8 mouse cellular contexts compared by ENCODE assay signal in genomic region chr9:120491509-120491908, GRCm38 (mm10). TPM values are rescaled to one million over a fixed set of nuclear protein-coding genes. Genes with fewer than 3 reads are reported as not detected.
DNase-seq lines count a peak whose midpoint lies in the region; ATAC-seq and TF ChIP-seq lines count a peak whose summit lies in the region.

No protein-coding gene starts in this region.

- H3K27me3 ChIP-seq in kidney, embryonic 15.5 days: no peaks in the 10 kb centered on the region
- no peaks in the 10 kb centered on the region for H3K27me3 ChIP-seq in hindbrain, embryonic 16.5 days (replicated peaks; ENCODE audit: control insufficient read depth, insufficient read depth, low read length)
- no peaks in the 10 kb centered on the region for H3K27me3 ChIP-seq in midbrain, postnatal 0 days (ENCODE audit: insufficient read depth, low read length)

- H3K27ac ChIP-seq in kidney, embryonic 15.5 days: no peak overlapping the region
- no peak overlapping the region for H3K27ac ChIP-seq in hindbrain, embryonic 16.5 days (ENCODE audit: low read depth, low read length)
- H3K27ac ChIP-seq in midbrain, postnatal 0 days (ENCODE audit: low read depth, low read length): no peak overlapping the region

- no peak overlapping the region for H3K9ac ChIP-seq in kidney, embryonic 15.5 days
- H3K9ac ChIP-seq in hindbrain, embryonic 16.5 days (ENCODE audit: low read depth, low read length): no peak overlapping the region
- H3K9ac ChIP-seq in midbrain, postnatal 0 days (replicated peaks; ENCODE audit: low read length, poor library complexity, severe bottlenecking): no peak overlapping the region; the same call in 1 of the 2 replicates

- WGBS in kidney, embryonic 15.5 days: 79% methylated on average over 3 of the region's 3 CpGs
- 93% methylated on average over 3 of the region's 3 CpGs for WGBS in hindbrain, embryonic 16.5 days
- 88% methylated on average over 3 of the region's 3 CpGs for WGBS in midbrain, postnatal 0 days

- no peaks in the 10 kb centered on the region for H3K9me3 ChIP-seq in kidney, embryonic 15.5 days (replicated peaks)
- H3K9me3 ChIP-seq in hindbrain, embryonic 16.5 days (ENCODE audit: control insufficient read depth, low read length): no peaks in the 10 kb centered on the region
- H3K9me3 ChIP-seq in midbrain, postnatal 0 days (ENCODE audit: low read length): no peaks in the 10 kb centered on the region

- peak overlapping the region; percentile 78 for H3K4me3 ChIP-seq in kidney, embryonic 15.5 days (replicated peaks)
- peak overlapping the region; percentile 76 for H3K4me3 ChIP-seq in hindbrain, embryonic 16.5 days (ENCODE audit: low read length)
- peak overlapping the region; percentile 91 for H3K4me3 ChIP-seq in midbrain, postnatal 0 days (ENCODE audit: low read depth, low read length)

- H3K4me1 ChIP-seq in kidney, embryonic 15.5 days: peaks cover 18% of the 10 kb centered on the region
- peaks cover 13% of the 10 kb centered on the region for H3K4me1 ChIP-seq in hindbrain, embryonic 16.5 days (ENCODE audit: control insufficient read depth, insufficient read depth, low read depth, low read length)
- 0 out of 2 replicates have a peak, but pooled peaks cover 5% of the 10 kb centered on the region for H3K4me1 ChIP-seq in midbrain, postnatal 0 days (ENCODE audit: insufficient read depth, low read length)

- peak; percentile 45 for TF ChIP-seq CTCF in midbrain, postnatal 0 days (IDR thresholded peaks at IDR 0.05)

- no peak for ATAC-seq in kidney, embryonic 15.5 days (replicated peaks; ENCODE audit: low FRiP score)
- no peak for ATAC-seq in hindbrain, embryonic 16.5 days
- ATAC-seq in midbrain, postnatal 0 days (ENCODE audit: low FRiP score): no peak

- no peak for DNase-seq in kidney, postnatal 10 days
- DNase-seq in adipocyte (ENCODE audit: low spot score): peak; percentile 52
- no peak for DNase-seq in midbrain, postnatal 0 days (ENCODE audit: low spot score)
- DNase-seq in urinary bladder, postnatal 14 days (ENCODE audit: low spot score): no peak
- DNase-seq in ovary, postnatal 36 days (ENCODE audit: low spot score): no peak
- DNase-seq in layer of hippocampus, adult 18-20 months (ENCODE audit: low spot score in 2 of 2): no peak

- H3K36me3 ChIP-seq in kidney, embryonic 15.5 days: peaks cover 26% of the 10 kb centered on the region
- peaks cover 20% of the 10 kb centered on the region for H3K36me3 ChIP-seq in hindbrain, embryonic 16.5 days (ENCODE audit: control insufficient read depth, insufficient read depth, low read length)
- H3K36me3 ChIP-seq in midbrain, postnatal 0 days (ENCODE audit: insufficient read depth, low read length): peaks cover 16% of the 10 kb centered on the region

- peak overlapping the region; percentile 92 for H3K4me2 ChIP-seq in kidney, embryonic 15.5 days
- peak overlapping the region; percentile 89 for H3K4me2 ChIP-seq in hindbrain, embryonic 16.5 days (ENCODE audit: low read length)
- peak overlapping the region; percentile 83 for H3K4me2 ChIP-seq in midbrain, postnatal 0 days (ENCODE audit: low read depth, low read length, poor library complexity, severe bottlenecking)

RNA-seq across cellular contexts. Expression of gene Eif1b, which starts 0.5 kb away (rescaled TPM):
- polyA plus RNA-seq in kidney, embryonic 15.5 days (2015; fragmentation: Nextera tagmentation; extraction: Ambion mirVana): 158 and 175 TPM in 2 replicates
- 292 and 300 TPM in 2 replicates for polyA plus RNA-seq in hindbrain, embryonic 16.5 days (2015; fragmentation: Nextera tagmentation; extraction: Ambion mirVana)
- 80.8 and 96.6 TPM in 2 replicates for total RNA-seq in midbrain, postnatal 0 days (2014; rRNA removed)
- polyA plus RNA-seq in midbrain, postnatal 0 days (2015; fragmentation: Nextera tagmentation; extraction: Ambion mirVana): 345 and 380 TPM in 2 replicates
- 100 to 1,000 TPM; 198 to 214 TPM for total RNA-seq in layer of hippocampus, adult 18-20 months (2021)

RNA-seq across cellular contexts. Expression of gene Entpd3, which starts 48.1 kb away (rescaled TPM):
- polyA plus RNA-seq in kidney, embryonic 15.5 days (2015; fragmentation: Nextera tagmentation; extraction: Ambion mirVana): 1.5 and 2.0 TPM in 2 replicates
- polyA plus RNA-seq in hindbrain, embryonic 16.5 days (2015; fragmentation: Nextera tagmentation; extraction: Ambion mirVana): 4.5 and 4.7 TPM in 2 replicates
- total RNA-seq in midbrain, postnatal 0 days (2014; rRNA removed): 6.9 and 9.0 TPM in 2 replicates
- polyA plus RNA-seq in midbrain, postnatal 0 days (2015; fragmentation: Nextera tagmentation; extraction: Ambion mirVana): 4.7 and 5.2 TPM in 2 replicates
- total RNA-seq in layer of hippocampus, adult 18-20 months (2021): 1 to 10 TPM; 6.6 to 8.7 TPM
